Mouse (Mus musculus): ENCODE measurements at regions not wholly inside any gene's neighbourhood (a gene's known extent, or its start where the extent isn't known, plus 50 kb on each side); places are given as distances from the start of the nearest gene placed in this dataset.

DNA sequence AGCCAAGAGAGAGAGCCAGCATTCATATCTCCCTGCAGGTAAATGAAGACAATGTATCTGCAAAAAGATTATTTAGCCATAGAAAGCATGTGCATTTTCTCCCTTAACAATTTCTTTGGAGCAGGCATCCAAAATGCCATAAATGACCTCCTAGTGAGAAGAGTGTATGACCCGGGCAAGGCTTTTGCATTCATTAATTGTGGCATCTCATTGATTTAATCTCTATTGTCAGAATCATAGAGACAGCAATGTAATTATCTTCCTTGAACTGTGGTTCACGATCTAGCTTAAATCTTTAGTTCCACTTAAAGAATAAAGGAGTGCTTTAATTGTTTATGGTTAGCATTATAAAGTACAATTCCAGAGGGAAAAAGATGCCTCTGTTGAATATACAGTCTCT, 190.5 kb upstream of the Prkd1 start:
- H3K27me3 ChIP-seq, result no peaks in the 10 kb centered on the region
- WGBS, result 76% methylated on average over 2 of the region's 2 CpGs
- H3K4me1 ChIP-seq (replicated peaks), result no peaks in the 10 kb centered on the region

DNA sequence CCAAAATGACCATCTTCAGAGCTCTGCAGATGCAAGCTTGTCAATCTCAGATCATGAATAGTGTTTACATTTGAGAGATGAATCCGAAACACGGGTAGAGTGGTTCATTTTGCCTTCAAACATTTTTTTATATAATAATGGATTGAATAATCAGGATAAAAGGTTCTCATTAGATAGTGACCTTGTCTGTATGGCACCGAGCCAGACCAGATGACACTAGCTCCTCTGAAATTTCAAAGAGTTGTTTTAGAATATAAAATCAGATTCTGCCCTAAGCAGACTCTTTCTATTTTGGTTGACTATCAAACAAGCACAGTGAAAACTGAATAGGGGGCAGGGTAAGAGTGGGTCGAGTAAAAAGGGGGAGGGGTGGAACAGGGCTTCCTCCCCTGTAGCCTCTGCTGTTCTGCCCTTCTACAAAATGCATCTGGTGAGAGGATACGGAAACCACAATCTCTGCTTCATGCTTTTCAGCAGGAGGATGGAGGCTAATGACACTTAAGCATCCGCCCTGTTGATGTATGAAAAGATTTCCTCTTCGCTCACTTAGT, 159.9 kb upstream of the Prkd1 start:
- no peak overlapping the region for H3K27ac ChIP-seq
- H3K9me3 ChIP-seq, result no peaks in the 10 kb centered on the region
- no peak for ATAC-seq (ENCODE audit: insufficient number of reproducible peaks, insufficient read depth, low FRiP score, low TSS enrichment, low read depth)
- no peak overlapping the region for H3K4me3 ChIP-seq (replicated peaks)
- WGBS, result 83% methylated on average over 7 of the region's 7 CpGs
- H3K4me1 ChIP-seq (replicated peaks), result no peaks in the 10 kb centered on the region
- no peak overlapping the region for H3K9ac ChIP-seq (replicated peaks)
- peaks cover 56% of the 10 kb centered on the region for H3K27me3 ChIP-seq
- H3K36me3 ChIP-seq, result no peaks in the 10 kb centered on the region
- H3K4me2 ChIP-seq, result no peak overlapping the region

More for the DNA sequence above, 190.5 kb upstream of the Prkd1 start:
- no peaks in the 10 kb centered on the region for H3K9me3 ChIP-seq
- ATAC-seq (ENCODE audit: insufficient number of reproducible peaks, insufficient read depth, low FRiP score, low TSS enrichment, low read depth), result no peak
- no peak overlapping the region for H3K4me3 ChIP-seq (replicated peaks)
- H3K36me3 ChIP-seq, result no peaks in the 10 kb centered on the region
- H3K4me2 ChIP-seq, result no peak overlapping the region
- H3K27ac ChIP-seq, result no peak overlapping the region
- no peak overlapping the region for H3K9ac ChIP-seq (replicated peaks)

DNA sequence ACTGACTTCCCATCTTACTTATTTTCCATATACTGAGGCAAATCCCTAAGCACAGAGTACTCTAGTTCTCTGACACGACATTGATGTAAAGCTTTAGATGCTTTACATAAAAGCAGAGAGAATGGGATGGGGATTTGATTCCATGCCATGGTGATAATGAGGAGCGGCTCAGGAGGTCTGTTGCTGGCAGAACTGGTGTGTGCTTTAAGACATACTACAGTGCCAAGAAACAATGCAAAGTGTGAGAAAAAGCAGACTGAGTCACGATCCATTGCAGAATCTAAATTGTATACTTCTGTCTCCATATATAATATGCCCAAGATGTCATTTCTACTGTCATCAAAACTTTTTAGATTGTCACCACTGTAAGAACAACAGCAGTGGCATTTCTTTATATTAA, 155.5 kb upstream of the Prkd1 start:
- H3K27ac ChIP-seq, result no peak overlapping the region
- H3K4me3 ChIP-seq (replicated peaks), result no peak overlapping the region
- no peaks in the 10 kb centered on the region for H3K9me3 ChIP-seq
- no peaks in the 10 kb centered on the region for H3K36me3 ChIP-seq
- H3K9ac ChIP-seq (replicated peaks), result no peak overlapping the region
- H3K4me1 ChIP-seq (replicated peaks), result no peaks in the 10 kb centered on the region
- H3K27me3 ChIP-seq, result peaks cover 26% of the 10 kb centered on the region
- no peak for ATAC-seq (ENCODE audit: insufficient number of reproducible peaks, insufficient read depth, low FRiP score, low TSS enrichment, low read depth)
- 64% methylated on average over 3 of the region's 3 CpGs for WGBS
- no peak overlapping the region for H3K4me2 ChIP-seq

- no peaks in the 10 kb centered on the region for H3K9me3 ChIP-seq
- no peaks in the 10 kb centered on the region for H3K36me3 ChIP-seq
- WGBS, result 60% methylated on average over 8 of the region's 8 CpGs
- no peaks in the 10 kb centered on the region for H3K27me3 ChIP-seq
- no peak overlapping the region; the same call in 1 of the 2 replicates for H3K27ac ChIP-seq
- H3K4me3 ChIP-seq (replicated peaks), result no peak overlapping the region
- H3K4me2 ChIP-seq, result no peak overlapping the region
- no peaks in the 10 kb centered on the region; the same call in 1 of the 2 replicates for H3K4me1 ChIP-seq (replicated peaks)
- ATAC-seq (ENCODE audit: insufficient number of reproducible peaks, insufficient read depth, low FRiP score, low TSS enrichment, low read depth), result no peak
- no peak overlapping the region for H3K9ac ChIP-seq (replicated peaks)
Observed at GRCm38 (mm10) chr12:50765156-50765940, 116.5 kb upstream of the Prkd1 start.

DNA sequence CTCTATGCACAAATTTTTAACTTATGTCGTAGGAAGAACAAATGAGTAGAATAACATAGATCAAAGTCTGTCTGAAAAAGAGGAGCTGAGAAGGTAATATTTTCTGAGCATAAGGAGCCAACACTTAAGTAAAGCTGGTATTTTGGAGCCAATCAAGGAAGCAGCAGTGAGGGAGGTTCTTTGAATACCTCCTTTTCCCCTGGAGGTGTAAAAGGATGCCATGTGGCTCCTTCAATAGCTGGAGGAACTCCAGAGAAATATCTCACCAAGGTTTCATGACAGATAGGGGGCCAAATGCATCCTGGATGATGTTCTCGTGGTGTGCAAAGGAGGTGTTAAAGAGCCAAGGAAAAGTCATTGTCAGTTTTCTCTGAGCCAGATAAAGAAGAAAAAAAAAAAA, 115.6 kb upstream of the Prkd1 start:
- H3K27ac ChIP-seq, result no peak overlapping the region
- no peak overlapping the region for H3K4me2 ChIP-seq
- H3K9me3 ChIP-seq, result no peaks in the 10 kb centered on the region
- WGBS, result 55% methylated on average over 2 of the region's 2 CpGs
- H3K36me3 ChIP-seq, result no peaks in the 10 kb centered on the region
- H3K4me3 ChIP-seq (replicated peaks), result no peak overlapping the region
- H3K4me1 ChIP-seq (replicated peaks), result no peaks in the 10 kb centered on the region; the same call in 1 of the 2 replicates
- no peak for ATAC-seq (ENCODE audit: insufficient number of reproducible peaks, insufficient read depth, low FRiP score, low TSS enrichment, low read depth)
- H3K9ac ChIP-seq (replicated peaks), result no peak overlapping the region
- no peaks in the 10 kb centered on the region for H3K27me3 ChIP-seq

- Histone ChIP-seq H3K4me2 (no peak overlapping the region), H3K36me3 (no peaks in the 10 kb centered on the region), H3K9me3 (no peaks in the 10 kb centered on the region), H3K27ac (no peak overlapping the region), H3K27me3 (no peaks in the 10 kb centered on the region), H3K4me3 (replicated peaks) (no peak overlapping the region), H3K4me1 (replicated peaks) (no peaks in the 10 kb centered on the region), H3K9ac (replicated peaks) (no peak overlapping the region)
- 78% methylated on average over 9 of the region's 9 CpGs for WGBS
- no peak for ATAC-seq (ENCODE audit: insufficient number of reproducible peaks, insufficient read depth, low FRiP score, low TSS enrichment, low read depth)
Observed at GRCm38 (mm10) chr12:50734135-50734534, 85.2 kb upstream of the Prkd1 start.

GRCm38 (mm10) chr12:50712615-50713014, 63.7 kb upstream of the Prkd1 start:
- ATAC-seq (ENCODE audit: insufficient number of reproducible peaks, insufficient read depth, low FRiP score, low TSS enrichment, low read depth), result no peak
- Histone ChIP-seq H3K4me3 (replicated peaks) (no peak overlapping the region), H3K27ac (no peak overlapping the region), H3K27me3 (no peaks in the 10 kb centered on the region), H3K4me2 (no peak overlapping the region), H3K9me3 (no peaks in the 10 kb centered on the region), H3K4me1 (replicated peaks) (no peaks in the 10 kb centered on the region), H3K9ac (replicated peaks) (no peak overlapping the region), H3K36me3 (no peaks in the 10 kb centered on the region)
- WGBS, result 59% methylated on average over 5 of the region's 5 CpGs

DNA sequence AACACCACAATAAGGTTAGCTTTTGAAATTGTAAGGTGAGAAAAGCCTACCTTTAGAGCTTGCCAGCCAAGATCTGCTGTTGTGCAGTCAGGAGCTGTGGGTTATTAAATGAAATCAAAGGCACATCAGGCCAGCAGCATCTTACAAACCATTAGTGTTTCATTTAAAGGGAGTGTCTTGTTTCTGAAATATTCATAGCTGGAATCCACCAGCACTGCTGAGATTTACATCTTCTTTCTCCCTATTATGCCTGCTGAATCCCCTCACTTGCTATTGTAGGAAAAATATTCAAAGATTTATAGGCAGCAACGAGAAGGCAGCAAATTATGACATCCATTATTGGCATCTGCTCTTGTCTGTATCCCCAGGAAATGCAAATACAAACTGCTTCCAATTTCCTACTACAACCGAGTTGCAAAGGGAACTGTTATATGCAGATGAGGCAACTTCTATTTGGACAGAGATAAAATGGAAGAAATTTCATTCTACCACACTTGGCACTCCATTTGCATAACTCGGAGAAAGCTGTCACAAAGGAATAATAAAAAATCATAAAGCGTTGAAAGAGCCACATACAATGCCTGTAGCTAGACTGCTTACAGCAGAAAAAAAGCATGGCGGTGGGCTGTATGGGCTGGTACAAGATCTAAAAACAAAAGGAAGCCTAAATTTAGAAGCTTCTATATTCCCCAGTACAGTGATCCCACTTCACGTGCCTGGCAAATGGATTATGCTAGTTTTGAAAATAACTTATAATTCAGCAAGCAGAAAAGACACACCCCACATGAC, 60.3 kb upstream of the Prkd1 start:
- no peak for ATAC-seq (ENCODE audit: insufficient number of reproducible peaks, insufficient read depth, low FRiP score, low TSS enrichment, low read depth)
- Histone ChIP-seq H3K4me2 (no peak overlapping the region), H3K4me1 (replicated peaks) (no peaks in the 10 kb centered on the region), H3K27me3 (no peaks in the 10 kb centered on the region), H3K4me3 (replicated peaks) (no peak overlapping the region), H3K9me3 (no peaks in the 10 kb centered on the region), H3K27ac (no peak overlapping the region), H3K36me3 (no peaks in the 10 kb centered on the region), H3K9ac (replicated peaks) (no peak overlapping the region)
- WGBS, result 82% methylated on average over 6 of the region's 6 CpGs

DNA sequence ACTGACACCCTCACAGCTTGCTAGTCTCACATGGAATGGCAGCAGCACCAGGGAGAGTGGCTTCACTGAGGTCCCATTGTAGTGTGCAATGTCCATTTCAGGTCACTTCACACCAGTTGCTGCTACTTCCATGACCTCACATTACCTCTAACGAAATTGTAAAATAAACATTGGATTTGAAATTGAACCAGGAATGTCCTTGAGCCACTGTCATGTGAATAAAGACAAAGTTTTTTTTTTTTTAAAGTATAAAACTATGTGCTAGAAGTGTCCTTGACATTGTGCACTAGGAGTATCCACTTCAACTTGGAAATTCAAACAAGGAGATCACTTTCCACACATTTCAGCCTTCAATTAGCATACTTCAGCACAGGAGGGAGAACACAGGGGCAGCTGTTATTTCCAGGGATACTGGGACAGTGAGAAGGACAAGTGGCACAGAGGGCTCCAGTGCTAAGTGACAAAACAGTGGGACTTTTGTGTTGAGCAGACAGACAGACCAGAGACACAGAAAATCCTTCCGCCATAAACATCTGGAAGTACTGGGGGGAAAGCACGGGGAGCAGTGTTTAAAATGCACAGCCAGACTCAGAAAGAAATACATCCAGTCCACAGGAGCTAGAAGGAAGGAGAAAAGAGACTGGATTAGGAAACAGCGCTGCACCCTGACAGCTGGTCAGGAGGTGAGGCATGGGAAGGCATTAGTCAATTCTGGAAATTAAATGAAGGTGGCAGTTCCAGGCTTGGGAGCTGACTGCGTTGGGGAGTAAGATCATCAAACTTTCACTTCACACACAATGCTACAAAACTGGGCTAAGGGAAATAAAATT, 49.9 kb upstream of the Prkd1 start:
- Histone ChIP-seq H3K27me3 (no peaks in the 10 kb centered on the region), H3K36me3 (no peaks in the 10 kb centered on the region), H3K4me2 (no peak overlapping the region), H3K4me3 (replicated peaks) (no peak overlapping the region), H3K4me1 (replicated peaks) (no peaks in the 10 kb centered on the region; the same call in 1 of the 2 replicates), H3K27ac (no peak overlapping the region), H3K9ac (replicated peaks) (no peak overlapping the region), H3K9me3 (no peaks in the 10 kb centered on the region)
- WGBS, result 42% methylated on average over 5 of the region's 5 CpGs
- ATAC-seq (ENCODE audit: insufficient number of reproducible peaks, insufficient read depth, low FRiP score, low TSS enrichment, low read depth), result no peak
